Mouse (Mus musculus): Measurements from ENCODE around the gene Sirt4. TPM values are rescaled to one million over a fixed set of nuclear protein-coding genes. Genes with fewer than 3 reads are reported as not detected.

Sirt4 gene
- polyA plus RNA-seq, 1 experiment from 2014 or later: 19.2 TPM

DNA sequence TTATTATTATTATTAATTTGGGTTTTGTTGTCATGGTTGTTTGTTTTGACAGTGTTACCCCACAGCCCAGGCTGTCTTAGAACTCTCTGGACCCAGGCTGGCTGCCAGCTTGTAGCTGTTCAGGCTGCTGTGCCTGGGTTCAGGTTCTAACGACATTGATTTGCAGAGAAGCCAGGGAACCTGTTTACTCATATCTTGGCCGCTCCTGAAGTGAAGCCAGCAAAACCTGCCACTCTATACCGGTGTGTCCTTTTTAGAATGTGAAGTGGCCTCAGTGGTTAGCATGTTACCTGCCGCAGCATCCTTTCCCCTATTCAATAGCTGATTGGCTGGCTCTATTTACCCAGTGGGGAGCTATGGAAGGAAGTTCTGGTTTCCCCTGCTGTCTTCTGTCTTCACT, 2.2 kb upstream of the Sirt4 start:
- Histone ChIP-seq H3K4me1 (ENCODE audit: control insufficient read depth, insufficient read depth, low read length) (peaks cover 9% of the 10 kb centered on the region; the same call in 1 of the 2 replicates), H3K36me3 (ENCODE audit: control insufficient read depth, insufficient read depth, low read length) (no peaks in the 10 kb centered on the region), H3K9ac (ENCODE audit: low read length) (no peak overlapping the region), H3K27me3 (ENCODE audit: control insufficient read depth, insufficient read depth, low read length) (peaks cover 7% of the 10 kb centered on the region), H3K4me2 (ENCODE audit: low read depth, severe bottlenecking) (no peak overlapping the region), H3K4me3 (ENCODE audit: low read depth, low read length) (no peak overlapping the region), H3K27ac (replicated peaks; ENCODE audit: low read depth, low read length) (no peak overlapping the region), H3K9me3 (ENCODE audit: control insufficient read depth, low read length) (no peaks in the 10 kb centered on the region)
- DNase-seq (ENCODE audit: low spot score): no peak
- 53% methylated on average over 4 of the region's 4 CpGs for WGBS
- ATAC-seq (ENCODE audit: insufficient number of reproducible peaks, low FRiP score, low TSS enrichment, low read depth): no peak

DNA sequence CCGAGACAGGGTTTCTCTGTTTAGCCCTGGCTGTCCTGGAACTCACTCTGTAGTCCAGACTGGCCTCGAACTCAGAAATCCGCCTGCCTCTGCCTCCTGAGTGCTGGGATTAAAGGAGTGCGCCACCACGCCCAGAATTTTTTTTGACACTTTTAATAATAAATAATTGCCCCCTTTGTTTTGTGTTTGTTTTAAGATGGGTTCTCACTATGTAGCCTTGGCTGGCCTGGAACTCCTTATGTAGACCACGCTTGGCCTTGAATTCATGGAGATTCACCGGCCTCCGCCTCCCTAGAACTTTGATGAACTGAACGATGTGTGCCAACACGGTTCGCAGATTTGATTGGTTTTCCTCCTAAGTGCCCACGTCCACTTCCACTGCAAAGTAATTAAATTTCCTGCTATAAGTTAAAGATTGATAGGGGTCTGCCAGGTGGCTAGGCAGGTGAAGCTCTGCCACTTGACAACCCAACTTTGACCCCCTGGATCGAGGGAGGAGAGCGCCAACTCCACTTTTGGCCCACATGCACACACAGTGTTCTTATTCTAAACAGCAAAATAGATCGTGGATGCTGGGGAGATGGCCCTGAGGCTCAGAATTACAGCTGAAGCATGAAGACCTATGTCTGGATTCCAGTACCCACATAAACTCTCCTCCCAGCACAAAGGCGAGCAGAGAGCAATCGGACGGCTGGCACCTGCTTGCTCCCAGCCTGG, 1.1 kb upstream of the Sirt4 start:
- Histone ChIP-seq H3K36me3 (ENCODE audit: control insufficient read depth, insufficient read depth, low read length) (no peaks in the 10 kb centered on the region), H3K9me3 (ENCODE audit: control insufficient read depth, low read length) (no peaks in the 10 kb centered on the region), H3K4me1 (ENCODE audit: control insufficient read depth, insufficient read depth, low read length) (peaks cover 7% of the 10 kb centered on the region; the same call in 1 of the 2 replicates), H3K4me3 (ENCODE audit: low read depth, low read length) (no peak overlapping the region), H3K9ac (ENCODE audit: low read length) (no peak overlapping the region), H3K27me3 (ENCODE audit: control insufficient read depth, insufficient read depth, low read length) (peaks cover 10% of the 10 kb centered on the region), H3K4me2 (ENCODE audit: low read depth, severe bottlenecking) (no peak overlapping the region), H3K27ac (replicated peaks; ENCODE audit: low read depth, low read length) (no peak overlapping the region)
- ATAC-seq (ENCODE audit: insufficient number of reproducible peaks, low FRiP score, low TSS enrichment, low read depth): no peak
- no peak for DNase-seq (ENCODE audit: low spot score)
- WGBS: 86% methylated on average over 18 of the region's 18 CpGs

DNA sequence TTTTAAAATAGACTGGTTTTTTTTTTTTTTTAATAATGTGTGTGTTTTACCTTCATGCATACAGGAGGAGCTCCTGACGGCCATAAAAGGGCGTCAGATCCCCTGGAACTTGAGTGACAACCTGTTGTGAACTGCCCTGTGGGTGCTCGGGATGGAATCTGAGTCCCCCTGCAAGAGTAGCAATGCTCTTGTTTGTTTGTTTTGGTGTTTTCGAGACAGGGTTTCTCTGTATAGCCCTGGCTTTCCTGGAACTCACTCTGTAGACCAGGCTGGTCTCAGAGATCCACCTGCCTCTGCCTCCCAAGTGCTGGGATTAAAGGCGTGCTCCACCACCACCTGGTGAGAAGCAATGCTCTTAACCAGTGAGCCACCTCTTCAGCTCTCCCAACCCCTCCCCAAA, 471 bp upstream of the Sirt4 start:
- H3K27me3 ChIP-seq (ENCODE audit: control insufficient read depth, insufficient read depth, low read length): peaks cover 13% of the 10 kb centered on the region
- no peak overlapping the region for H3K9ac ChIP-seq (ENCODE audit: low read length)
- no peak overlapping the region for H3K4me3 ChIP-seq (ENCODE audit: low read depth, low read length)
- H3K9me3 ChIP-seq (ENCODE audit: control insufficient read depth, low read length): no peaks in the 10 kb centered on the region
- DNase-seq (ENCODE audit: low spot score): no peak
- ATAC-seq (ENCODE audit: insufficient number of reproducible peaks, low FRiP score, low TSS enrichment, low read depth): no peak
- H3K4me1 ChIP-seq (ENCODE audit: control insufficient read depth, insufficient read depth, low read length): peaks cover 7% of the 10 kb centered on the region; the same call in 1 of the 2 replicates
- 66% methylated on average over 5 of the region's 5 CpGs for WGBS
- peak overlapping the region; percentile 50 for H3K4me2 ChIP-seq (ENCODE audit: low read depth, severe bottlenecking)
- no peak overlapping the region; the same call in 1 of the 2 replicates for H3K27ac ChIP-seq (replicated peaks; ENCODE audit: low read depth, low read length)
- H3K36me3 ChIP-seq (ENCODE audit: control insufficient read depth, insufficient read depth, low read length): no peaks in the 10 kb centered on the region

DNA sequence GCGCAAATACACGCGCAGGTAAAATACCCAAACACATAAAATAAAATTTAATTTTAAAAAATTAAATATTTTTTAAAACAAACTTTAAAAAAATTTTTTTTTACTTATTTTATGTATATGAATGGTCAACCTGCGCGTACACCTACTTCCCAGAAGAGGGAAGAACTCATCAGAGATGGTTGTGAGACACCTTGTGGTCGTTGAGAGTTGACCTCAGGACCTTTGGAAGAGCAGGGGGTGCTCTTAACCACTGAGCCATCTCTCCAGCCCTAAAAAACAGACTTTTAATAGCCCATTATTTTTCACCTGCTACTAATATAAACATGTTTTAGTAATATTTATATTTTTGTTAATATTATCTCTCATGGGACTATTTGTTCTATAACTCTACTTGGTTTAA, 1.1 kb downstream of the Sirt4 start:
- 26% methylated on average over 6 of the region's 6 CpGs for WGBS
- Histone ChIP-seq H3K4me1 (ENCODE audit: control insufficient read depth, insufficient read depth, low read length) (peaks cover 7% of the 10 kb centered on the region; the same call in 1 of the 2 replicates), H3K27me3 (ENCODE audit: control insufficient read depth, insufficient read depth, low read length) (peaks cover 17% of the 10 kb centered on the region), H3K36me3 (ENCODE audit: control insufficient read depth, insufficient read depth, low read length) (no peaks in the 10 kb centered on the region), H3K27ac (replicated peaks; ENCODE audit: low read depth, low read length) (no peak overlapping the region), H3K4me2 (ENCODE audit: low read depth, severe bottlenecking) (no peak overlapping the region), H3K4me3 (ENCODE audit: low read depth, low read length) (no peak overlapping the region), H3K9me3 (ENCODE audit: control insufficient read depth, low read length) (no peaks in the 10 kb centered on the region), H3K9ac (ENCODE audit: low read length) (no peak overlapping the region)
- DNase-seq (ENCODE audit: low spot score) (no peak), ATAC-seq (ENCODE audit: insufficient number of reproducible peaks, low FRiP score, low TSS enrichment, low read depth) (no peak)

DNA sequence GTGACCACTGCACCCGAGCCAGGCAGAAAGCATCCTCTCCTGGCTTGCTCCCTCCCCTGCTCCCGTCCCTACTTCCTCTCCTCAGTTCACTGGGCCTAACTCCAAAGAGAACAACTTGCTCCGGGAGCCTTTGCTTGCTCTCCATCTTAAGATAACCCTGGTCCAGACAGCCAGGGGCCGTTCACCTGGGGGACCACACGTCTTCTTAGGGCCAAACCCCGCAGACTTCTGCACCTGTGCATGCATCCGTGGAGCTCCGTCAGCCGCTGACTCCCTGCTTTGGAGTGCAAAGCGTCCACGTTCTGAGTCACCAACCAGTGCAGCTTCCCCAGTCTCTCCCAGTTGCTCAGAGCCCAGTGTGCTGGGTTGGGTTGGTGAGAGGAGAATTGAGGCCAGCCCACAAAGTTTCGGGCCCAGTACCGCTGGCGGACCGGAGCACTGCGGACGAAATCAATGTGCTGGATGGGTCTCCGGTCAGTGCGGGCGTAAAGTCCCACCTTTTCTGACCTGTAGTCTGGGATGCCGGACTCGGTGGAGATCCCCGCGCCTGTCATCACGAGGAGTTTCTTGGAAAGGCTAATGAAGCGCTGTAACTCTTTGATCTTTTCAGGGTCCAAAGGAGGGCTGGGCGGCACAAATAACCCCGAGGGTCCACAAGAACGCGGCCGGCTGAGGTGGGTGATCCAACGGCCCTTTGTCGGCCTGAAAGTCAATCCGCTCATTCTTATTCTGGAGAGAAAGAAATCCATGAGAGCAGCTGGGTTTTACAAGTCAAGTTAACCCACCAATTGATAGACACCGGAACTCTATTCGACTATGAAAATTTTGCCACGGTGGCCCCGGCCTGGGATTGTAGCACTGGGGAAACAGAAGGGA, 1.9 kb downstream of the Sirt4 start:
- H3K36me3 ChIP-seq (ENCODE audit: control insufficient read depth, insufficient read depth, low read length): no peaks in the 10 kb centered on the region
- no peak overlapping the region for H3K9ac ChIP-seq (ENCODE audit: low read length)
- no peak overlapping the region for H3K27ac ChIP-seq (replicated peaks; ENCODE audit: low read depth, low read length)
- H3K9me3 ChIP-seq (ENCODE audit: control insufficient read depth, low read length): no peaks in the 10 kb centered on the region
- peaks cover 17% of the 10 kb centered on the region for H3K27me3 ChIP-seq (ENCODE audit: control insufficient read depth, insufficient read depth, low read length)
- peak overlapping the region; percentile 22; the same call in 1 of the 2 replicates for H3K4me2 ChIP-seq (ENCODE audit: low read depth, severe bottlenecking)
- H3K4me3 ChIP-seq (ENCODE audit: low read depth, low read length): no peak overlapping the region
- peaks cover 7% of the 10 kb centered on the region; the same call in 1 of the 2 replicates for H3K4me1 ChIP-seq (ENCODE audit: control insufficient read depth, insufficient read depth, low read length)
- 25% methylated on average over 38 of the region's 38 CpGs for WGBS
- no peak for DNase-seq (ENCODE audit: low spot score)
- no peak for ATAC-seq (ENCODE audit: insufficient number of reproducible peaks, low FRiP score, low TSS enrichment, low read depth)

DNA sequence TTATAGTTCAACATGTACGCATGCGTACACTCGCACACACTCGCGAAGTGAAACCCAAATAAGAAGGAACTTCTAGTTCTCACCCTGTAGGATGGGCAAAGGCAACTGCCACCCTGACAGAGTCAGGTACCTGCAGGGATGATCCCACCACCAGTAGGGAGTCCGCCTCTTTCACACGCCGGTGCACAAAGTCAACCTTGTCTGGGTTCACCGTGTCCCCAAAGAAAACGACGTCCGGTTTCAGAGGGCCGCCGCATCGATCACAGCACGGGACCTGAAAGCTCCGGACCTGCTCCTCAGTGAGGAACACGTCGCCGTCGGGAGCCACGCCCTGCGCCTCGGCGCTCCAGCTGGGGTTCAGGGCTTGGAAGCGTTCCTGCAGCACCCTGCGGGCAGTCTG, 4.4 kb downstream of the Sirt4 start:
- ATAC-seq (ENCODE audit: insufficient number of reproducible peaks, low FRiP score, low TSS enrichment, low read depth) (no peak), DNase-seq (ENCODE audit: low spot score) (no peak)
- H3K27me3 ChIP-seq (ENCODE audit: control insufficient read depth, insufficient read depth, low read length): peaks cover 17% of the 10 kb centered on the region
- no peak overlapping the region for H3K4me2 ChIP-seq (ENCODE audit: low read depth, severe bottlenecking)
- H3K36me3 ChIP-seq (ENCODE audit: control insufficient read depth, insufficient read depth, low read length): no peaks in the 10 kb centered on the region
- H3K27ac ChIP-seq (replicated peaks; ENCODE audit: low read depth, low read length): no peak overlapping the region
- H3K9me3 ChIP-seq (ENCODE audit: control insufficient read depth, low read length): no peaks in the 10 kb centered on the region
- no peak overlapping the region for H3K9ac ChIP-seq (ENCODE audit: low read length)
- H3K4me3 ChIP-seq (ENCODE audit: low read depth, low read length): no peak overlapping the region
- peaks cover 11% of the 10 kb centered on the region; the same call in 1 of the 2 replicates for H3K4me1 ChIP-seq (ENCODE audit: control insufficient read depth, insufficient read depth, low read length)
- WGBS: 17% methylated on average over 27 of the region's 27 CpGs

DNA sequence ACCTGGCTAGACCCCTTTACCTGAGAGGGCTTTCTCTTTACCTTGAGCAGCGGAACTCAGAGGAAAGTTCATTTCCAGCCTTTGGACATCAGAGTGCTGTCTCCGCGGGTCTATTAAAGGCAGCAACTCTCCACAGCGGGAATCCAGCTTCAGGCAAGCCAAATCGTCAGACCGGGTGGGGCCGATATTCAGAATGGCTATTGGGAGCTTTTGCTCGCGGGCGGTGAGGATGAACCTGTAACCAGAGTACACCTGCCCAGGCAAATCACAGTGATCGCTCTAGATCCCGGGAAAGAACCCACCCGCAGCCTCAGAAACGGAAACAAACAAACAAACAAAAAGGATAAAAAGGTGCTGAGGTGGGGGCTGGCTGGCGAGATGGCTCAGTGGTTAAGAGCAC, 5.0 kb downstream of the Sirt4 start:
- WGBS: 37% methylated on average over 15 of the region's 15 CpGs
- peaks cover 8% of the 10 kb centered on the region; the same call in 1 of the 2 replicates for H3K4me1 ChIP-seq (ENCODE audit: control insufficient read depth, insufficient read depth, low read length)
- ATAC-seq (ENCODE audit: insufficient number of reproducible peaks, low FRiP score, low TSS enrichment, low read depth): no peak

DNA sequence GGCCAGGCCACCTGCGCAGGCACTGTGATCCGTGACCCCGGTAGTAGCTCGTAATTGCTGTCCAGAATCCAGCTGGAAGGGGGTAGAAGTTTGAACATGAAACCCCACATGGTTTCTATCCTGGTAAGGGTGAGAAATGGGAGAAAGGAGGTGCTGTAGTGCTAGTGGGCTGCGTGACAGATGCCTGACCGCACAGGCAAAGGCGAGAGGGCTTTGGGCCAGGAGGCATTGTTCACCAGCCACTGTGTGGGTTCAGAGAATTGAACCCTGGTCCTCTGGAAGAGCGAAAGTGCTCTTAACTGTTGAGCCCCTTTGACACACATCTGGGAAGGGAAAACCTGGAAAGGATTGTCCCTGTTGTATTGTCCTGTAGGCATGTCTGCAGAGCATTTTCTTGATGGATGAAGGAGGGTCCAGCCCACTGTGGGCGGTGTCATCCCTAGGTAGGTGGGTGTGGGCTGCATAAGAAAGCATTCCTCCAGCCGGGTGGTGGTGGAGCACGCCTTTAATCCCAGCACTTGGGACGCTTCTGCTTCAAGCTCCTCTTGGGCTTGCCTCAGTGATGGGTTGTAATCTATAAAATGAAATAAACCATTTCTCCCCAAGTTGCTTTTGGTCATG, 8.3 kb downstream of the Sirt4 start:
- WGBS: 31% methylated on average over 12 of the region's 12 CpGs
- Histone ChIP-seq H3K4me1 (ENCODE audit: control insufficient read depth, insufficient read depth, low read length) (0 out of 2 replicates have a peak, but pooled peaks cover 3% of the 10 kb centered on the region), H3K4me3 (ENCODE audit: low read depth, low read length) (peak overlapping the region; percentile 23), H3K9ac (ENCODE audit: low read length) (peak overlapping the region; percentile 35; the same call in 1 of the 2 replicates), H3K36me3 (ENCODE audit: control insufficient read depth, insufficient read depth, low read length) (no peaks in the 10 kb centered on the region), H3K9me3 (ENCODE audit: control insufficient read depth, low read length) (no peaks in the 10 kb centered on the region), H3K4me2 (ENCODE audit: low read depth, severe bottlenecking) (peak overlapping the region; percentile 51), H3K27me3 (ENCODE audit: control insufficient read depth, insufficient read depth, low read length) (peaks cover 10% of the 10 kb centered on the region; the same call in 1 of the 2 replicates), H3K27ac (replicated peaks; ENCODE audit: low read depth, low read length) (no peak overlapping the region)
- DNase-seq (ENCODE audit: low spot score) (no peak), ATAC-seq (ENCODE audit: insufficient number of reproducible peaks, low FRiP score, low TSS enrichment, low read depth) (peak; percentile 21; the same call in 1 of the 2 replicates)

More for the DNA sequence above, 5.0 kb downstream of the Sirt4 start:
- H3K4me3 ChIP-seq (ENCODE audit: low read depth, low read length): no peak overlapping the region
- H3K9ac ChIP-seq (ENCODE audit: low read length): no peak overlapping the region
- no peaks in the 10 kb centered on the region for H3K36me3 ChIP-seq (ENCODE audit: control insufficient read depth, insufficient read depth, low read length)
- H3K27me3 ChIP-seq (ENCODE audit: control insufficient read depth, insufficient read depth, low read length): peaks cover 17% of the 10 kb centered on the region
- DNase-seq (ENCODE audit: low spot score): no peak
- H3K4me2 ChIP-seq (ENCODE audit: low read depth, severe bottlenecking): no peak overlapping the region; the same call in 1 of the 2 replicates
- no peak overlapping the region for H3K27ac ChIP-seq (replicated peaks; ENCODE audit: low read depth, low read length)
- no peaks in the 10 kb centered on the region for H3K9me3 ChIP-seq (ENCODE audit: control insufficient read depth, low read length)
